In the genomic region with DNA sequence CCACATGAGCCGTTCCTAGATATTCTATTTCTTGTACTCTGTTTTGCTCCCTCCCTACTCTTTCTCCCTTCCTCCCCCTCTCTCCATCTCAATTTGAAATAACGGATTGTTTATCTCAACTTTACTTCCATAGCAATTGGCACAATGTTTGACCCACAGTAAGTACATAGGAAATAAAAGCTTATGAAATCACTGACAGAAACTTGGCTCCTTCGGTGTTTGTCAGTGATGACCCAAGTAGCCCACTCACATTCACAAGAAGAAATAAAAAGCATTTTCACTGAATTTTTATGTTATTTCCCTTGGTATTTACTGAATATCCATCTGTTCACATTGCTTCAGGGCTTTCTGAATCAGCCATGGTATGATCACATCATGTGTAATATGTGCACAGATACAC, we compare ENCODE assay signal across 26 mouse cellular contexts.
A peak's percentile ranks its signal among the peaks of the same experiment; 100 is the strongest.
DNase-seq lines count a peak whose midpoint lies in the region; ATAC-seq and TF ChIP-seq lines count a peak whose summit lies in the region.
"Had no signal": no experiment of that assay in that cellular context is flagged by ENCODE, and none has a peak within 500 bp of the region (broad histone marks: within the 10 kb centered on the region; RNA-seq: fewer than 3 reads in every experiment).

No protein-coding gene starts in this region.

- DNase-seq in kidney, postnatal 14 days: peak; percentile 10
- DNase-seq in kidney, adult 8-10 months: no peak
- peak; percentile 53 for DNase-seq in lung, postnatal 0 days (ENCODE audit: low spot score)
- DNase-seq in lung, postnatal 36 days: no peak
- peak; percentile 69 for DNase-seq in adipocyte (ENCODE audit: low spot score)
- no peak for DNase-seq in gastrocnemius, adult 8-10 months (ENCODE audit: low spot score in 2 of 2)
- DNase-seq: adrenal gland, postnatal 10 days; adrenal gland, postnatal 36 days; cerebellum, adult 18-20 months; cerebellum, adult 9-11 months; cerebellum, postnatal 25 days; gastrocnemius, adult 2 months; gastrocnemius, postnatal 25 days; heart, adult 18-20 months; heart, postnatal 10 days; heart, postnatal 36 days had no signal

- H3K4me2 ChIP-seq in lung, postnatal 0 days (replicated peaks; ENCODE audit: low read depth, low read length): no peak overlapping the region
- H3K4me2 ChIP-seq: embryonic facial prominence, embryonic 12.5 days; embryonic facial prominence, embryonic 15.5 days; forebrain, embryonic 13.5 days; heart, embryonic 12.5 days; heart, embryonic 15.5 days; hindbrain, embryonic 13.5 days had no signal

- ATAC-seq in lung, postnatal 0 days: peak; percentile 40; the same call in 1 of the 2 replicates
- ATAC-seq: activated CD4-positive, CD25-positive, alpha-beta regulatory T cell, adult 4 months; forebrain, embryonic 13.5 days; forebrain, embryonic 16.5 days; hindbrain, embryonic 16.5 days had no signal

- H3K4me1 ChIP-seq in lung, postnatal 0 days (ENCODE audit: insufficient read depth, low read depth, low read length): no peaks in the 10 kb centered on the region
- H3K4me1 ChIP-seq: embryonic facial prominence, embryonic 12.5 days; embryonic facial prominence, embryonic 15.5 days; forebrain, embryonic 13.5 days; heart, embryonic 12.5 days; heart, embryonic 15.5 days; hindbrain, embryonic 10.5 days; hindbrain, embryonic 13.5 days had no signal

- H3K27me3 ChIP-seq in lung, postnatal 0 days (replicated peaks; ENCODE audit: insufficient read depth, low read length): no peaks in the 10 kb centered on the region
- H3K27me3 ChIP-seq: embryonic facial prominence, embryonic 12.5 days; embryonic facial prominence, embryonic 15.5 days; forebrain, embryonic 13.5 days; heart, embryonic 12.5 days; heart, embryonic 15.5 days; hindbrain, embryonic 13.5 days had no signal

- no peak for TF ChIP-seq EP300 in lung, postnatal 0 days (IDR thresholded peaks at IDR 0.05)

- H3K36me3 ChIP-seq in lung, postnatal 0 days (ENCODE audit: insufficient read depth, low read length): no peaks in the 10 kb centered on the region
- H3K36me3 ChIP-seq: embryonic facial prominence, embryonic 12.5 days; embryonic facial prominence, embryonic 15.5 days; heart, embryonic 12.5 days; heart, embryonic 15.5 days; hindbrain, embryonic 10.5 days; hindbrain, embryonic 13.5 days had no signal

- no peak for TF ChIP-seq CTCF in lung, postnatal 0 days (IDR thresholded peaks at IDR 0.05)

- no peaks in the 10 kb centered on the region for H3K9me3 ChIP-seq in lung, postnatal 0 days (ENCODE audit: low read length)
- H3K9me3 ChIP-seq: embryonic facial prominence, embryonic 12.5 days; embryonic facial prominence, embryonic 15.5 days; forebrain, embryonic 13.5 days; heart, embryonic 12.5 days; heart, embryonic 15.5 days; hindbrain, embryonic 10.5 days; hindbrain, embryonic 13.5 days had no signal

- H3K9ac ChIP-seq in lung, postnatal 0 days (replicated peaks; ENCODE audit: low read depth): no peak overlapping the region
- H3K9ac ChIP-seq: embryonic facial prominence, embryonic 12.5 days; embryonic facial prominence, embryonic 15.5 days; forebrain, embryonic 13.5 days; heart, embryonic 12.5 days; heart, embryonic 15.5 days; hindbrain, embryonic 13.5 days had no signal

- WGBS in lung, postnatal 0 days: 53% methylated on average over 3 of the region's 3 CpGs

- H3K27ac ChIP-seq in lung, postnatal 0 days (ENCODE audit: low read length): no peak overlapping the region
- H3K27ac ChIP-seq: embryonic facial prominence, embryonic 12.5 days; embryonic facial prominence, embryonic 15.5 days; forebrain, embryonic 13.5 days; gastrocnemius, adult 2 months; heart, embryonic 15.5 days; hindbrain, embryonic 10.5 days; hindbrain, embryonic 13.5 days had no signal

- H3K4me3 ChIP-seq in lung, postnatal 0 days (ENCODE audit: low read depth, low read length): no peak overlapping the region
- H3K4me3 ChIP-seq: embryonic facial prominence, embryonic 12.5 days; embryonic facial prominence, embryonic 15.5 days; forebrain, embryonic 13.5 days; gastrocnemius, adult 2 months; heart, embryonic 12.5 days; heart, embryonic 15.5 days; hindbrain, embryonic 10.5 days; hindbrain, embryonic 13.5 days had no signal

Comparison
In these comparisons a context has a peak if more than half of its experiments do, and no peak if none do; other contexts are left out.
1. DNase-seq: peak in kidney, postnatal 14 days (single experiment), lung, postnatal 0 days (single experiment) and adipocyte (single experiment); none in kidney, adult 8-10 months (0 of 2), lung, postnatal 36 days (single experiment) and gastrocnemius, adult 8-10 months (0 of 2).